Mouse (Mus musculus) cerebellum, adult 2 months (tissue): ENCODE results near the gene Sdk1.

Experiments used
- CTCF ChIP-seq: fragments of 200-500 bp; IDR thresholded peaks from 2 replicates; pipeline ENCODE4 v1.5.1; 2011; ENCODE audit warnings: low read depth, mild to moderate bottlenecking, control low read depth, low read length, moderate library complexity, borderline replicate concordance; ENCODE audit not compliant: insufficient read depth
- POLR2A ChIP-seq: fragments of 200-500 bp; IDR thresholded peaks from 2 replicates; pipeline ENCODE4 v1.6.1; 2011; ENCODE audit warnings: low read length, control low read depth, borderline replicate concordance; ENCODE audit not compliant: insufficient read depth

DNA sequence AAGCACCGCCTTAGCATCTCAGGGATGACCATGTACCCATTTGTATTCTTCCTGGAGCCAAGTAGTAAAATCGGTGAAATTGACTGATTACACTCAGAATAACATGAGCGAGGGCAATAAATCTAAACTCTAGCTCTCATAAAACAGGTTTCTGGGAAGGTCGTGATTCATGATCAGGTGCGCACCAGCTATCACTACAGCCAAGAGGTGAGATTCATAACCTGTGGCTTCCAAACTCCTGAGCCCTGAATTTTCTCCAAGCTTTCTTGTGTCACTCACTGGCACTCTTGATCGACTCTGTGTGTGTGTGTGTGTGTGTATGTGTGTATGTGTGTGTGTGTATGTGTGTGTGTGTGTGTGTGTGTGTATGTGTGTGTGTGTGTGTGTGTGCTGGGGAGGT is 522.8 kb downstream of the Sdk1 start:
- TF ChIP-seq CTCF (no peak), POLR2A (no peak)
